Mouse (Mus musculus) CD4-positive helper T cell, adult 2 months (primary cell): ENCODE data around the gene AC129217.1.
"Not testable (repeated sequence)": the region's sequence is repeated elsewhere in the genome, so short reads cannot be mapped to it uniquely, and the experiment has no call there.

ENCODE experiments used
- DNase-seq: peaks from one replicate; pipeline ENCODE4 v3.0.0-alpha.2; 2012; ENCODE audit warnings: low read depth, missing footprints, low spot score

AC129217.1 gene

GRCm38 (mm10) chr19:8830664-8831063 lies 1.1 kb downstream of the AC129217.1 start:
- no peak for DNase-seq

- no peak for DNase-seq
These were observed 1.7 kb downstream of the AC129217.1 start for GRCm38 (mm10) chr19:8831262-8831661.

DNA sequence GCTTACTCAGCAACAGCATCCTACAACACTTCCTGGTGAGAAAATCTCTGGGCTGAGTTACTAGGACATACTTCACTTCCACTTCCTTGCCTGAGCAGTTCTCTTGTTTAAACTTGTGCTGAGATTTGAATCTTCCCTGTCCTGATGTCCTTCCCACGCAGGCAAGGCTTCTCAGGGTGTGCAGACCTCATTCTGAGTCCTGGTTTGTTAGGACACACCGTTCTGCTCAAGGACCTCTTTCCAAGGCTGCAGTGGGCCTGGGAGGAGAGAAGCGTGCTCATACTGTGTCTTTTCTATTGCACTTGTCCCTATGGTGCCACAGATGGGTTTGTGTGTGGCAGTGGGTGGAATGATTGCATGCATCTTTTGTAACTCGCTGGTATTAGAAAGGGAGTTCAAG lies 3.4 kb downstream of the AC129217.1 start:
- no peak for DNase-seq

- DNase-seq, result not testable (repeated sequence)
These were observed 6.8 kb downstream of the AC129217.1 start for GRCm38 (mm10) chr19:8836327-8836726.

GRCm38 (mm10) chr19:8837251-8837791 lies 7.7 kb downstream of the AC129217.1 start, which contains the start of gene Bscl2:
Bscl2 (plus strand) TSS chr19:8837467.
- peak; percentile 88 for DNase-seq

- DNase-seq, result peak; percentile 36
These were observed 8.6 kb downstream of the AC129217.1 start for GRCm38 (mm10) chr19:8838041-8838730.

GRCm38 (mm10) chr19:8839103-8839907 lies 9.7 kb downstream of the AC129217.1 start, which contains the start of gene Gng3:
Gng3 (minus strand) TSS chr19:8839194.
- no peak for DNase-seq

GRCm38 (mm10) chr19:8839908-8840791 lies 10.6 kb downstream of the AC129217.1 start:
- DNase-seq, result peak; percentile 66

- DNase-seq, result no peak
These were observed 11.4 kb downstream of the AC129217.1 start for GRCm38 (mm10) chr19:8841012-8841411.

- no peak for DNase-seq
These were observed 13.4 kb downstream of the AC129217.1 start for GRCm38 (mm10) chr19:8842961-8843360.

GRCm38 (mm10) chr19:8844371-8845129 lies 15.0 kb downstream of the AC129217.1 start:
- DNase-seq, result peak; percentile 80

- no peak for DNase-seq
These were observed 18.8 kb downstream of the AC129217.1 start for GRCm38 (mm10) chr19:8848356-8848755.

GRCm38 (mm10) chr19:8850402-8850901 lies 20.9 kb downstream of the AC129217.1 start, which contains the start of gene Lrrn4cl:
Lrrn4cl (plus strand) TSS chr19:8850768.
- DNase-seq, result no peak

- DNase-seq, result no peak
These were observed 22.1 kb downstream of the AC129217.1 start for GRCm38 (mm10) chr19:8851639-8852038.

GRCm38 (mm10) chr19:8852236-8852928 lies 22.8 kb downstream of the AC129217.1 start:
- no peak for DNase-seq

GRCm38 (mm10) chr19:8853117-8853516 lies 23.5 kb downstream of the AC129217.1 start:
- DNase-seq, result no peak

- peak; percentile 37 for DNase-seq
These were observed 28.1 kb downstream of the AC129217.1 start for GRCm38 (mm10) chr19:8857689-8858088.

- DNase-seq, result peak; percentile 59
These were observed 29.4 kb downstream of the AC129217.1 start for GRCm38 (mm10) chr19:8859018-8859417.

DNA sequence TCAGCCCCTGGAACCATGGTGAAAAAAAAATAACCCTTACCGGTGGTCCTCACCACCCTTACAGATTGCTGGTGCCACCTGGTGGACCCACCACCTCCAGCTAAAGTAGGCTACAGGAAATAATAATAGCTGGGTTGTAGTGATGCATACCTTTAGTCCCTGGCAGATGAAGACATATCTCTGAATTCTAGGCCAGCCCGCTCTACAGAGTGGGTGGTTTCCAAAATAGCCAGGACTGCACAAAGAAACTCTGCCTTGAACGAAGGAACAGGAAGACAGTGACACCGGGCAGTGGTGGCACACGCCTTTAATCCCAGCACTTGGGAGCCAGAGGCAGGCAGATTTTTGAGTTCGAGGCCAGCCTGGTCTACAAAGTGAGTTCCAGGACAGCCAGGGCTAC lies 34.7 kb downstream of the AC129217.1 start:
- no peak for DNase-seq

- DNase-seq, result not testable (repeated sequence)
These were observed 40.8 kb downstream of the AC129217.1 start for GRCm38 (mm10) chr19:8870381-8870780.
